Mouse (Mus musculus) heart, adult 2 months (tissue): Measurements from ENCODE around the gene Dmbt1.

ENCODE experiments used
- CTCF ChIP-seq: fragments of 200-600 bp; IDR thresholded peaks from 2 replicates; pipeline ENCODE4 v1.8.1; 2022; ENCODE audit warnings: antibody characterized with exemption, mild to moderate bottlenecking, moderate library complexity
- POLR2A ChIP-seq: fragments of 200-500 bp; IDR thresholded peaks from 2 replicates; pipeline ENCODE4 v1.6.1; 2011; ENCODE audit warnings: mild to moderate bottlenecking, low read depth, low read length, control low read depth; ENCODE audit not compliant: insufficient read depth

DNA sequence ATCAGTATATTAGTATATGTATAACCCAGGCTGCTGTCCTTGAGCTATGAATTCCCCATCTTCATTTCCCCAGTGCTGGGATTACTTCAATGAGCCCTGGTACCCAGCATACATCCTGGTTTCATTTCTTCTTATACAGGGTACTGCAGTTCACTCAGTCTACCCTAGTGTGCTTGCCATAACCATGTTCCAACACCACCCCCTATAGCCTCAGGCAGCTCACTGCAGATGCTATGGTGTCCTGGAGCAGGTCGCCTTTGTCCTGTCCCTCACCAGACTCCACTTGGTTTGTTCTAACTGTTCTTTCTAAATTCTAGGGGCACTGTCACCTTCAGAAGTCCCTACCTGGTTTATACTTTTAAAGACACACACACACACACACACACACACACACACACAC is 10.8 kb downstream of the Dmbt1 start:
- TF ChIP-seq CTCF = peak; percentile 65
- TF ChIP-seq POLR2A = no peak
